Mouse (Mus musculus) kidney, postnatal 0 days (tissue): ENCODE results near the gene Ugt1a6a. TPM values are rescaled to one million over a fixed set of nuclear protein-coding genes. Genes with fewer than 3 reads are reported as not detected.
"Not testable (repeated sequence)": the region's sequence is repeated elsewhere in the genome, so short reads cannot be mapped to it uniquely, and the experiment has no call there.

Experiments used
- ATAC-seq: fragments of 200-750 bp; cut with Nextera tagmentation; replicated peaks from 2 replicates; pipeline ENCODE4 v1.8.0; 2017; ENCODE audit warnings: low read depth, moderate number of reproducible peaks, moderate TSS enrichment, moderate library complexity; ENCODE audit not compliant: low FRiP score
- DNase-seq: peaks from one replicate; pipeline ENCODE4 v3.0.0-alpha.2; 2016; ENCODE audit warnings: low spot score
- H3K27ac ChIP-seq: fragments of 300-500 bp; sonication (generic); 2 replicates; pipeline ENCODE4 v1.5.1; 2014; ENCODE audit warnings: mild to moderate bottlenecking
- H3K27me3 ChIP-seq: fragments of 300-500 bp; sonication (generic); 2 replicates; pipeline ENCODE4 v1.6.1; 2014; ENCODE audit warnings: low read length, mixed read lengths; ENCODE audit not compliant: insufficient read depth
- H3K36me3 ChIP-seq: fragments of 300-500 bp; sonication (generic); 2 replicates; pipeline ENCODE4 v1.6.1; 2014; ENCODE audit warnings: low read length, mixed read lengths; ENCODE audit not compliant: insufficient read depth
- H3K4me1 ChIP-seq: fragments of 300-500 bp; sonication (generic); replicated peaks from 2 replicates; pipeline ENCODE4 v1.6.1; 2014; ENCODE audit warnings: antibody characterized with exemption, low read length, mixed read lengths; ENCODE audit not compliant: insufficient read depth
- H3K4me2 ChIP-seq: fragments of 300-500 bp; sonication (generic); 2 replicates; pipeline ENCODE4 v1.6.1; 2014; ENCODE audit warnings: mild to moderate bottlenecking, low read length, moderate library complexity, mixed read lengths
- H3K4me3 ChIP-seq: fragments of 300-500 bp; sonication (generic); replicated peaks from 2 replicates; pipeline ENCODE4 v1.5.1; 2014; ENCODE audit warnings: low read depth, low read length
- H3K9ac ChIP-seq: fragments of 300-500 bp; sonication (generic); 2 replicates; pipeline ENCODE4 v1.6.1; 2014; ENCODE audit warnings: low read depth, low read length
- H3K9me3 ChIP-seq: fragments of 300-500 bp; sonication (generic); replicated peaks from 2 replicates; pipeline ENCODE4 v1.6.1; 2016; ENCODE audit warnings: low read length, inconsistent platforms, mixed read lengths
- CTCF ChIP-seq: IDR thresholded peaks from 2 replicates; pipeline ENCODE4 v1.5.1; 2016; ENCODE audit warnings: antibody characterized with exemption, low read depth, mild to moderate bottlenecking, moderate library complexity
- WGBS: fragments of 180-500 bp; shearing (Covaris S2); extraction: QIAGEN DNeasy Blood & Tissue Kit; methylation state at CpG from one replicate; pipeline ENCODE4 v1.1.7; 2014; 5-methylcytosine and 5-hydroxymethylcytosine counted together
- polyA plus RNA-seq: library from polyadenylated mRNA; unstranded; fragments of >200 nt; fragmentation: Nextera tagmentation; extraction: Ambion mirVana; gene quantifications from 2 replicates; pipeline ENCODE4 v1.2.1, GENCODE M21; 2015

Gene Ugt1a6a
- polyA plus RNA-seq, 1 experiment from 2014 or later: 9.3 TPM

- not testable (repeated sequence) for H3K4me1 ChIP-seq, H3K9me3 ChIP-seq, H3K27ac ChIP-seq, H3K9ac ChIP-seq, DNase-seq, H3K36me3 ChIP-seq, H3K4me3 ChIP-seq, ATAC-seq, H3K27me3 ChIP-seq, H3K4me2 ChIP-seq
- 72% methylated on average over 4 of the region's 5 CpGs for WGBS
These were observed 30.7 kb upstream of the Ugt1a6a start for GRCm38 (mm10) chr1:88103697-88104468.

- no peak overlapping the region for H3K27ac ChIP-seq
- no peak for ATAC-seq
- H3K27me3 ChIP-seq: no peaks in the 10 kb centered on the region
- DNase-seq: no peak
- WGBS: 94% methylated on average over 1 of the region's 1 CpGs
- no peak for TF ChIP-seq CTCF
- H3K4me2 ChIP-seq: no peak overlapping the region
- H3K9me3 ChIP-seq: no peaks in the 10 kb centered on the region
- H3K9ac ChIP-seq: no peak overlapping the region
- no peaks in the 10 kb centered on the region for H3K4me1 ChIP-seq
- no peak overlapping the region for H3K4me3 ChIP-seq
- no peaks in the 10 kb centered on the region for H3K36me3 ChIP-seq
These were observed 29.8 kb upstream of the Ugt1a6a start for GRCm38 (mm10) chr1:88104667-88105430.

- 0 out of 2 replicates have a peak, but pooled peaks have one; percentile 23 for ATAC-seq
- 37% methylated on average over 2 of the region's 2 CpGs for WGBS
- Histone ChIP-seq H3K36me3 (no peaks in the 10 kb centered on the region), H3K4me2 (no peak overlapping the region), H3K4me1 (no peaks in the 10 kb centered on the region), H3K27me3 (no peaks in the 10 kb centered on the region), H3K4me3 (no peak overlapping the region), H3K9me3 (no peaks in the 10 kb centered on the region), H3K9ac (no peak overlapping the region), H3K27ac (no peak overlapping the region)
- no peak for TF ChIP-seq CTCF
- no peak for DNase-seq
These were observed 29.0 kb upstream of the Ugt1a6a start for GRCm38 (mm10) chr1:88105656-88106055.

GRCm38 (mm10) chr1:88109027-88109557, 25.5 kb upstream of the Ugt1a6a start:
- H3K4me3 ChIP-seq, H3K36me3 ChIP-seq, H3K9ac ChIP-seq, H3K4me1 ChIP-seq, H3K27ac ChIP-seq, H3K9me3 ChIP-seq, H3K4me2 ChIP-seq, H3K27me3 ChIP-seq, DNase-seq: not testable (repeated sequence)
- peak; percentile 80; the same call in 1 of the 2 replicates for ATAC-seq
- WGBS: 51% methylated on average over 2 of the region's 2 CpGs

- not testable (repeated sequence) for H3K9ac ChIP-seq, H3K9me3 ChIP-seq, DNase-seq, H3K4me3 ChIP-seq, H3K4me2 ChIP-seq, ATAC-seq, H3K27ac ChIP-seq, H3K27me3 ChIP-seq, H3K4me1 ChIP-seq, H3K36me3 ChIP-seq
- WGBS: 48% methylated on average over 2 of the region's 2 CpGs
These were observed 25.0 kb upstream of the Ugt1a6a start for GRCm38 (mm10) chr1:88109604-88110003.

- not testable (repeated sequence) for H3K36me3 ChIP-seq, H3K4me3 ChIP-seq, DNase-seq, H3K4me2 ChIP-seq, H3K27ac ChIP-seq, ATAC-seq, H3K27me3 ChIP-seq, H3K9me3 ChIP-seq, H3K4me1 ChIP-seq, H3K9ac ChIP-seq
- WGBS: 97% methylated on average over 6 of the region's 6 CpGs
These were observed 21.8 kb upstream of the Ugt1a6a start for GRCm38 (mm10) chr1:88112769-88113168.
